Mouse (Mus musculus): ENCODE measurements around the gene Plekhs1. TPM values are rescaled to one million over a fixed set of nuclear protein-coding genes. Genes with fewer than 3 reads are reported as not detected.
"Not testable (repeated sequence)": the region's sequence is repeated elsewhere in the genome, so short reads cannot be mapped to it uniquely, and the experiment has no call there.

The Plekhs1 gene
- polyA plus RNA-seq, 1 experiment from 2014 or later = 0.15 TPM

DNA sequence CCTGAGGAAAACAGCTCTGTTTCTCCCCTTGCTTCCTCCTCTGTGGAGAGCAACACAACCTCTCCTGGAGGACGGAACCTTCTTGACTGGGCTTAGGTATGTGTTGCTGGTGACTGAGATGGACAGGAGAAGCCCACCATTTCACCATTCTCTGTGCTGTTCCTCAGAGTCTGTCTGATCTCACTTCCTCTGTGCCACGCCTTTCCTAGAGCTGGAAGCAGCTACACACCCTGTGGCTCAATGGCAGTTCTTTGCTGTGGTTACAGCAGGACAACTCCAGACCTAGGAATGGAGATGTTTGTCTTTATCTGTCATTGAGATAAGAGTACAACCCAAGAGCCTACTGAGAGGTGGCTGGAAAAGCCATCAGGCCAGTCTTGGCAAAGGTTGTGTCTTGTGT is 25.9 kb downstream of the Plekhs1 start:
- no peak for DNase-seq (ENCODE audit: extremely low spot score, low spot score)
- 93% methylated on average over 2 of the region's 2 CpGs for WGBS
- Histone ChIP-seq H3K27me3 (ENCODE audit: poor library complexity, severe bottlenecking) (no peaks in the 10 kb centered on the region; the same call in 1 of the 2 replicates), H3K4me1 (peaks cover 28% of the 10 kb centered on the region), H3K9me3 (no peaks in the 10 kb centered on the region), H3K4me3 (no peak overlapping the region), H3K27ac (no peak overlapping the region), H3K36me3 (replicated peaks) (no peaks in the 10 kb centered on the region)

DNA sequence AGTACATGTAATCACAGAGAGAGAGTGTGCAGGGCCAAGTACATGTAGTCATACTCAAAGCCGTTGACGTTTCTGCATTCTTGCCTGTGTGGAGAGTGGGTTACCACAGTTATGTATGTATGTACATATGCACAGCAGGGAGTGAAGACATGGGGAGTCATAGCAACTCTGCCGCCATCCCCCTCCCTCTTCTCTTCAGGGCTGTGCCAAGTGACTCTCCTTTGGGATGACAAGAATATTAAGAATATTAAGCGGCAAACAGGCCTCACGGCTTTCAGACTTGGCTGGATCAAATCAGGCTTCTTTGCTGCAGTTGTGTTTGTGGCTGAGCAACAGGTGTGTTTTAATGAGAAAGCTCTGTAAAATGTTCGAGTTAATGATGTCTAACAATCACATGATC is 28.2 kb downstream of the Plekhs1 start:
- H3K27me3 ChIP-seq (ENCODE audit: poor library complexity, severe bottlenecking) = no peaks in the 10 kb centered on the region; the same call in 1 of the 2 replicates
- no peaks in the 10 kb centered on the region for H3K36me3 ChIP-seq (replicated peaks)
- WGBS = 91% methylated on average over 6 of the region's 6 CpGs
- no peak overlapping the region for H3K27ac ChIP-seq
- no peak for DNase-seq (ENCODE audit: extremely low spot score, low spot score)
- H3K4me1 ChIP-seq = peaks cover 22% of the 10 kb centered on the region
- H3K9me3 ChIP-seq = no peaks in the 10 kb centered on the region
- H3K4me3 ChIP-seq = no peak overlapping the region

DNA sequence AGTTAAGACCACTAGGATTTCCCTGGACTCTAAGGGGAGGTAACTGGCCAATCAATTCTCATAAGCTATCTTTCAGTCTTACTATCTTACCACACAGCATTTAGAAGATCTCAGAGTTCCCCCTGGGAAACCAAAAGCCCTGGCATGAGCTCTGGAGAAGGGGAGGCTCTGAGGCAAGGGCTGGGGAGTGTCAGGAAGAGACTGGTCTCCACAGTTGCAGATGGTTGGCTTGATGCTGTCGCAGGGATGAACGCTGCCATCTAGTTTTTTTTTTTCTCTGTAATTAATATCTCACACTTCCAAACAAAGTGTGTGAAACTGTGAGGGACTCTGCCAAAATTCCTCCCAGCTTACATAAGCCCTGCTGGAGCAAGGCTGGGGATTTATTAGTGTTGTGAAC is 32.7 kb downstream of the Plekhs1 start:
- not testable (repeated sequence) for H3K9me3 ChIP-seq; H3K36me3 ChIP-seq (replicated peaks); H3K4me1 ChIP-seq; H3K27ac ChIP-seq; DNase-seq (ENCODE audit: extremely low spot score, low spot score); H3K27me3 ChIP-seq (ENCODE audit: poor library complexity, severe bottlenecking); H3K4me3 ChIP-seq
- WGBS = no CpG with 5 or more reads among the region's 2 CpGs

DNA sequence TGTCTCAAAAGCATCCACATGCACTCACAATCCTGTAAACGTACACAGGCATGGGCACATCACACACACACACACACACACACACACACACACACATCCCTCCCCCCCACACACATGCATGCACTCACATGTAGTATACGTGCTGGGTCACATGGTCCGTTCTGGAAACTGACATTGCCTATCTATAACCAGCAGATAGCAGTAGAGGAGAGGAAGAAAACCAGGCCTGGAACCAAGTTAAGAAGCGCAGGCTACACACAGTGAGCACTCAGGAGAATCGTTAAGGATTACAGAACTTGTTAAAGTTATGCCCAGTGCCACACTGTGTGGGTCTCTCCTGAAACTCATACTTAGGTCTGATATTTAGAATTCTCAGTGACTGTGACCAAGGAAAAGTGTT is 41.6 kb downstream of the Plekhs1 start:
- not testable (repeated sequence) for H3K36me3 ChIP-seq (replicated peaks); H3K27ac ChIP-seq; H3K27me3 ChIP-seq (ENCODE audit: poor library complexity, severe bottlenecking); DNase-seq (ENCODE audit: extremely low spot score, low spot score); H3K4me1 ChIP-seq; H3K4me3 ChIP-seq; H3K9me3 ChIP-seq
- no CpG with 5 or more reads among the region's 5 CpGs for WGBS

DNA sequence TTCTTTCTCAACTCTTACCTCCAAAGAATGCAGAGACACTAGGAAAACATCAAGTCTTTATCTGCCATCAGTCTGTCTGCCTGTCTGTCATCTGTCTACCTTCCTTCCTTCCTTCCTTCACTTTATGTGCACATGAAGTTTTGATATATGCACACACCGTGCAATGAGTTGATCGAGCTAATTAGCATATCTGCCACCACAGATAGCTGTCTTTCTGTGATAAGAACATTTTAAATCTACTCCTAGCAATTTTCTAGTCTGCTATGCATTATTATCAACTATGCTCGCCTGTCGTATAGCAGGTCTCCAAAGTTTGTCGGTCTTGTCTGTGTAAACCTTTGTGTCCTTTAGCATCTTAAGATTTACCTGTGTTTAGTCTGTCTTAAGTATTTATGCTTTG is 42.1 kb downstream of the Plekhs1 start:
- WGBS = no CpG with 5 or more reads among the region's 5 CpGs
- H3K9me3 ChIP-seq; H3K36me3 ChIP-seq (replicated peaks); H3K27ac ChIP-seq; H3K27me3 ChIP-seq (ENCODE audit: poor library complexity, severe bottlenecking); H3K4me1 ChIP-seq; DNase-seq (ENCODE audit: extremely low spot score, low spot score); H3K4me3 ChIP-seq: not testable (repeated sequence)

DNA sequence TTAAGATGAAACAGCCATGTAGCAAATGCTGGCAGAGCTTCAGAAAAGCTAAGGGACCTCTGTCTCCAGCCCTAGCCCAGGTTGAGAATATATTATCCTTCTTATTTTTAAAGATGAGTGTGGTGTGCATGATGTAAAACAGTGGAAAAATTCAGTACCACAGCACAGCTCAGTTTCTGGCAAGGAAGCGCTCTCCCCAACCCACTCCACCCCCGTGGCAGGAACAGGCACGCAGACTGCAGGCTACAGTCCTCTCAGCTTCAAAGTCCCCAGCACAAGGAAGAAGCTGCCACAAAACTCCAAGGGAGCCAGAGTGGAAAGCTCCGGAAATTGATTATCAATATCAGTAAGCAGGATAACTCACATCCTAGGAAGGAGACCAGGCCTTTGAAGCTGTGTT is 49.8 kb downstream of the Plekhs1 start:
- not testable (repeated sequence) for H3K9me3 ChIP-seq; H3K4me3 ChIP-seq; H3K4me1 ChIP-seq; DNase-seq (ENCODE audit: extremely low spot score, low spot score); H3K36me3 ChIP-seq (replicated peaks); H3K27ac ChIP-seq; H3K27me3 ChIP-seq (ENCODE audit: poor library complexity, severe bottlenecking)
- no CpG with 5 or more reads among the region's 4 CpGs for WGBS

DNA sequence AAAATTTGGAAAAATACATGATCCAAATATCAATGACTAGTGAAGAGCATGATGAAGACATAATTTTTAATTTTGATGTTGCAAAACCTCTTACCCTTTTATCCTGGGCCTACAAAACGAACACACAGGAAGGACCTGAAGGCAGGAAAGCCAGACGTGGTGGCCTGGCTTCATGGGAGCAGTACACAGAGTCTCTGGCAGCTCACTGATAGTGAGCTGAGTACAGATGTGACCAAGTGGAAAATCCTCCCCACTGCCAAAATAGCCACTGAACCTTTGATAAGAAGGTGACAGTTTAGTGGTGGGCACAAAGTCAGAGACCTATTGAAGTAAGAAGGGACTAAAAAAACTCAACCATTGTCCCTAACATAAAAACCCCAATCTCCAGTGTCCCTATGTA is 52.1 kb downstream of the Plekhs1 start:
- DNase-seq (ENCODE audit: extremely low spot score, low spot score); H3K36me3 ChIP-seq (replicated peaks); H3K4me1 ChIP-seq; H3K27ac ChIP-seq; H3K9me3 ChIP-seq; H3K4me3 ChIP-seq; H3K27me3 ChIP-seq (ENCODE audit: poor library complexity, severe bottlenecking): not testable (repeated sequence)
- no CpG with 5 or more reads among the region's 2 CpGs for WGBS

DNA sequence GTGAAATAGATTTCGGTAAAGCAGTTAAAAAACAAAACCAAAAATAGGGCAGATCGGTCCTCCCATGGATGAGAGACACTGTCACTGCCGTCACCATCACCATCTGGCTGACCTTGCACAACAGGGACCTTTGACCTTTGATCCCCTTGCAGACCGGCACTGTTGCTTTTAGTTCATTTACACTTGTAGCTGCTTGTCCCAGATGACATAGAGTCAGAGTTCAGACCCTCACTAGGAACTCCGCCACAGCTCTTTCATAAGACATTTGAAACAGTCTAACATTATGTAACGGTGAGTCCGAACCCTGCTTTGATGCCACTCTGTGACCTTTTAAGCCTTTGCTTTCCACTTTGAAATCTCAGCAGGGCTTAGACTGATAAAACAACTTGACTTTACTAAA is 58.0 kb downstream of the Plekhs1 start:
- H3K4me1 ChIP-seq; H3K27ac ChIP-seq; DNase-seq (ENCODE audit: extremely low spot score, low spot score); H3K4me3 ChIP-seq; H3K27me3 ChIP-seq (ENCODE audit: poor library complexity, severe bottlenecking); H3K36me3 ChIP-seq (replicated peaks); H3K9me3 ChIP-seq: not testable (repeated sequence)
- WGBS = no CpG with 5 or more reads among the region's 7 CpGs

DNA sequence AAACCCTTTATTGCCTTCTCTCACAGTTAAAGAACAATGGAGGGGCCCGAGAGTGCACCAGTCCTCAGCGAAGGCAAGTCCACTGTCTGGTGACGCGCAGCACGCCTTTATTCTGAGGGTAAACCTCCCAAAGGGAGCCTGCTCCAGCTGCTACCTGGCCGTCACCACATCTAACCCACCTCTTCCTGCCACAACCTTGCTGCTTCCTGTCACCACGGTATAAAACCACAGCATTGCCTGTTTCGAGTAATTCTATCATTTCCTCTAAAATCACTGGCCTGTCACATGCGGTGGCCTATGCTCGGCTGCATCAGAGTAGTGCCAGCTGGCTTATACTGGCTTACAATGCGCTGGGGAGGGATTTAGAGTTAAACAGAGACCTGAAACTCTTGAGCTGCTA is 69.1 kb downstream of the Plekhs1 start:
- DNase-seq (ENCODE audit: extremely low spot score, low spot score); H3K4me1 ChIP-seq; H3K27ac ChIP-seq; H3K4me3 ChIP-seq; H3K9me3 ChIP-seq; H3K27me3 ChIP-seq (ENCODE audit: poor library complexity, severe bottlenecking): not testable (repeated sequence)
- H3K36me3 ChIP-seq (replicated peaks) = peaks cover 15% of the 10 kb centered on the region
- no CpG with 5 or more reads among the region's 11 CpGs for WGBS

DNA sequence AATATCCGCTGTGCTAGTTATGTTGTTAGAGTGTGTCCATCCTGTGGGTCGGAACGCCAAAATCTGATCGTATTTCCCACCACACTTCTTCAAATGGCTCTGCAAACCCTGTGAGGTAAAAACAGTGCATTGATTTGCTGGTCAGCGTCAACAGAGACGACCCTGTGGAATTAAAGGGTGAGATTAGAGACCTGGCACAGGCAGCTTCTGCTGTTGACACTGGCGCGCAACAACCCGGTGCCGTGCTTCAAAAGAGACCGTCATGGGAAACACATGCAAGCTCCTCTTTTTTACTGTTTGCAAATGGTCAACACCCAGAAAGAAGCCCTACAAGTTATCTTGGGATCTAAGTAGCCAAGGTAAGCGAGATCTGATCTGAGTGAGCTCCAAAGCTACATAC is 69.8 kb downstream of the Plekhs1 start:
- H3K27ac ChIP-seq = no peak overlapping the region
- no peak overlapping the region for H3K4me3 ChIP-seq
- DNase-seq (ENCODE audit: extremely low spot score, low spot score) = no peak
- WGBS = 95% methylated on average over 12 of the region's 12 CpGs
- no peaks in the 10 kb centered on the region for H3K27me3 ChIP-seq (ENCODE audit: poor library complexity, severe bottlenecking)
- H3K9me3 ChIP-seq = no peaks in the 10 kb centered on the region
- H3K4me1 ChIP-seq = no peaks in the 10 kb centered on the region
- peaks cover 23% of the 10 kb centered on the region for H3K36me3 ChIP-seq (replicated peaks)

DNA sequence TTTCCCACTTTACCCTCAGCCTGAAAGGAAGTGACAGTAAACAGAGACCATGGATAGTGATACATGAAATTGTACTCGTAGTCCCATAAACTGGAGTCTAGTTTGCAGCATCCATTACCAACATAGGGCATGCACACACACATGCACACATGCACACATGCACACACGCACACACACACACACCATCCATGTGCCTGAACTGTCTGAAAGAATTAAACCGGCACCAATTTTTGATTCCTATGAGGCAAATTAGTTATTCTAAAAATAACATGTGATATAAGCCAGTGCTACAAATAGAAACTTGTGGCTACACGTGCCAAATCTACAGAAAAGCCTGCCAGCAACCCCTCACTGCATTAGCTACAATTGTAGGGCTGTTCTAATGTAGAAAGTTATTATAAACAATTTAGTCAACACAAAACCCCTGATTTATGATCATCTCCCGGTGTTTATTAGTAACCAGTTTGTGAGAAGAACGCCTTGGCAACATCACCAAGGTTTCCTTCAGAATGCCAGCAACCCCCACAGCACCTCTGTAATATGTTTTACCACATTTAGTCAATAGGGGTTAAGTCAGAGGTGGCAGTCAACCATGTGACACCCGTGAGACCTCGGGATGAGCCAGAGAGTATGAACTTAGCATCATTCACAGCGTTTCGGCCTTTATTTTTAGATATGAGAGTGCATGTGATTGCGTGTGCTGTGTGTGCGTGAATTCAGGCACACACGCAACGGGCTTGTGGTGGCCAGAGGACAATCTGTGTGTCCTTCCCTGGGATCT is 72.0 kb downstream of the Plekhs1 start:
- 94% methylated on average over 14 of the region's 14 CpGs for WGBS
- H3K27ac ChIP-seq = no peak overlapping the region
- no peaks in the 10 kb centered on the region for H3K9me3 ChIP-seq
- no peak overlapping the region for H3K4me3 ChIP-seq
- H3K36me3 ChIP-seq (replicated peaks) = peaks cover 42% of the 10 kb centered on the region
- no peaks in the 10 kb centered on the region for H3K27me3 ChIP-seq (ENCODE audit: poor library complexity, severe bottlenecking)
- DNase-seq (ENCODE audit: extremely low spot score, low spot score) = no peak
- no peaks in the 10 kb centered on the region for H3K4me1 ChIP-seq

DNA sequence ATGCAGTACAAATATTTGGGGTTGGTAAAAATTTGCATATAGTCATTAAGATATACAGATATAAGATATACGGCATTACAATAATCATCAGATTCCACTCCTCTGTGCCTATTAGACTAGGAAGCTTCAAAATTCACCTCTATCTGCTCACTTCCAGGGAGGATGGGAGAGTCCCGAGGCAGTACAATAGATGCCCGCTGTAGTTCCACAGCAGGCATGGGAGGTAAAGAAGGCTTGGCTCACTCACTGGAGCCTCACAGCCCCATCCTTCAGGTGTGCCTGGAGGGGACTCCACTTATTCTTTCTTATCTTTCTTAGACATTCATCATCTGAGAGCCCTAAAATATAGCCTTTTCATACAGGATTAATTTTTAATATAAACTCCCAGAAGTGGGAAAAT is 72.9 kb downstream of the Plekhs1 start:
- H3K27ac ChIP-seq = no peak overlapping the region
- peaks cover 47% of the 10 kb centered on the region for H3K36me3 ChIP-seq (replicated peaks)
- no peaks in the 10 kb centered on the region for H3K9me3 ChIP-seq
- no peaks in the 10 kb centered on the region for H3K27me3 ChIP-seq (ENCODE audit: poor library complexity, severe bottlenecking)
- no peak overlapping the region for H3K4me3 ChIP-seq
- WGBS = 89% methylated on average over 3 of the region's 3 CpGs
- DNase-seq (ENCODE audit: extremely low spot score, low spot score) = no peak
- no peaks in the 10 kb centered on the region for H3K4me1 ChIP-seq

DNA sequence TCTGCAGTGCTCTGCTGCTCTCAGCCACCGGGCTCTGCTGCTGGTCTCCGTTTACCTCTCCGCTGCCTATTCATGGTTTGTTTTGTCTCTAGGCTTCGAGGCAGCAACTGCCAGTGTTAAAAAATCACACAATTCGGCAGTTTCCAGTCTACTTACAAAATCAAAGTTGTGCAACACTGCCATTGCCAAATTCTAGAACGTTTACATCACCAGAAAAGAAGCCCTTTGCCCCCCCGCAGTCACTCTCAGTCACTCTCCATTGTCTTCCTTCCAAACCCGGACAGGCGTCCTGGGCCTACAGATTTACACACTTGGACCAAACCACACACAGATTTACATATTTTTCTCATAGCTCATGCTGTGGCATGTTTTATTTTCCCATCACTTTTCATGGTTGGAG is 73.6 kb downstream of the Plekhs1 start:
- Histone ChIP-seq H3K4me3 (no peak overlapping the region), H3K36me3 (replicated peaks) (peaks cover 50% of the 10 kb centered on the region), H3K27me3 (ENCODE audit: poor library complexity, severe bottlenecking) (no peaks in the 10 kb centered on the region), H3K9me3 (no peaks in the 10 kb centered on the region), H3K4me1 (no peaks in the 10 kb centered on the region), H3K27ac (no peak overlapping the region)
- WGBS = 85% methylated on average over 9 of the region's 9 CpGs
- no peak for DNase-seq (ENCODE audit: extremely low spot score, low spot score)

DNA sequence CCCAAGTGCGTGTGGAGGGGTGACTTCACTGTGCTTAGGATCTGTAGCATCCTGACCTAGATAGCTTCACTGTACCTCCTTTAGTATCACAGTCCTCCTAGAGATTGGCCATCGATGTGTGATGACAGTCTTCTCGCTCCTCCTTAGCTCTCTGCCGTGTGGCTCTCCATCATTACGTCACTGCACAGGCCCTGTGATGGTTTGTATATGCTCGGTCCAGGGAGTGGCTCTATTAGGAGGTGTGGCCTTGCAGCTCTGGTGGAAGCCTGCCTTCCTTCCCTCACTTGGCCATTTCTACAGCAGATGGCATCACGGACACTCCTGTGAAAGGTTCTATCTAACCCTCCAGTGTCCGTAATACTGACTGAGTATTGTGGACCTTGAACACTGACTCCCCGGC is 74.3 kb downstream of the Plekhs1 start:
- 94% methylated on average over 9 of the region's 9 CpGs for WGBS
- no peaks in the 10 kb centered on the region for H3K27me3 ChIP-seq (ENCODE audit: poor library complexity, severe bottlenecking)

More for the DNA sequence above, 74.3 kb downstream of the Plekhs1 start:
- no peak for DNase-seq (ENCODE audit: extremely low spot score, low spot score)
- Histone ChIP-seq H3K36me3 (replicated peaks) (peaks cover 53% of the 10 kb centered on the region), H3K27ac (no peak overlapping the region), H3K4me3 (no peak overlapping the region), H3K9me3 (no peaks in the 10 kb centered on the region), H3K4me1 (no peaks in the 10 kb centered on the region)
